Comparison of ENCODE assay signal across 17 mouse cellular contexts in genomic region chr17:72966878-72967277, GRCm38 (mm10). TPM values are rescaled to one million over a fixed set of nuclear protein-coding genes. Genes with fewer than 3 reads are reported as not detected.
DNase-seq lines count a peak whose midpoint lies in the region; ATAC-seq lines count a peak whose summit lies in the region.
"Had no signal": no experiment of that assay in that cellular context is flagged by ENCODE, and none has a peak within 500 bp of the region (broad histone marks: within the 10 kb centered on the region; RNA-seq: fewer than 3 reads in every experiment).

No protein-coding gene starts in this region.

- no peaks in the 10 kb centered on the region for H3K27me3 ChIP-seq in heart, embryonic 13.5 days (replicated peaks)

- no peak for ATAC-seq in heart, embryonic 13.5 days (ENCODE audit: extremely low read depth, insufficient number of reproducible peaks, low FRiP score, low TSS enrichment)
- ATAC-seq in CD4-positive, CD25-positive, alpha-beta regulatory T cell, adult 4 months, result peak; percentile 33
- peak; percentile 27 for ATAC-seq in inflammation-experienced regulatory T-cells, adult 6 months
- ATAC-seq: intestine, embryonic 16.5 days had no signal

- DNase-seq in heart, postnatal 36 days, result no peak
- DNase-seq in A20 (ENCODE audit: low read depth, low spot score), result peak; percentile 91
- no peak for DNase-seq in cerebellum, postnatal 36 days
- no peak for DNase-seq in adrenal gland, postnatal 36 days
- DNase-seq: adrenal gland, adult 2 months; cerebellum, adult 9-11 months; gastrocnemius, postnatal 14 days; kidney, postnatal 25 days; layer of hippocampus, postnatal 36 days; thymus, postnatal 25 days had no signal

- peak overlapping the region; percentile 72 for H3K27ac ChIP-seq in heart, embryonic 13.5 days (replicated peaks)
- H3K27ac ChIP-seq: stomach, postnatal 0 days had no signal

- no peak overlapping the region for H3K4me2 ChIP-seq in heart, embryonic 13.5 days
- H3K4me2 ChIP-seq: midbrain, embryonic 11.5 days had no signal

- H3K36me3 ChIP-seq in heart, embryonic 13.5 days, result no peaks in the 10 kb centered on the region

- whole genome bisulfite sequencing in heart, embryonic 13.5 days, result 30% methylated on average over 3 of the region's 3 CpGs

- intact Hi-C loops in heart, postnatal 36 days (cut with DNase I), result no loop called here

- no peak overlapping the region for H3K9ac ChIP-seq in heart, embryonic 13.5 days

- no peak overlapping the region for H3K4me3 ChIP-seq in heart, embryonic 13.5 days
- H3K4me3 ChIP-seq: erythroblast, embryonic 14.5 days had no signal

- H3K4me1 ChIP-seq in heart, embryonic 13.5 days, result peaks cover 49% of the 10 kb centered on the region

- H3K9me3 ChIP-seq in heart, embryonic 13.5 days, result no peaks in the 10 kb centered on the region

RNA-seq across cellular contexts. Expression of gene Lbh, which starts 48.8 kb away (rescaled TPM):
- 25.6 and 30.8 TPM in 2 replicates for polyA plus RNA-seq in heart, embryonic 13.5 days (2015; fragmentation: Nextera tagmentation; extraction: Ambion mirVana)
- 100 to 1,000 TPM; 339 to 436 TPM for total RNA-seq in heart, postnatal 36 days (2021)
- 10 to 100 TPM; 22.7 to 38.5 TPM for polyA plus RNA-seq in CD4-positive, CD25-positive, alpha-beta regulatory T cell, adult 4 months (2017; shearing (Covaris generic))
- polyA plus RNA-seq in inflammation-experienced regulatory T-cells, adult 6 months (2017; shearing (Covaris generic)), result 10 to 100 TPM; 21.0 to 45.8 (median 30.0) TPM
- total RNA-seq in adrenal gland, postnatal 36 days (2021), result 10 to 100 TPM; 24.2 to 29.8 TPM
